Mouse (Mus musculus): Measurements from ENCODE around the gene C530008M17Rik.
"Not testable (repeated sequence)": the region's sequence is repeated elsewhere in the genome, so short reads cannot be mapped to it uniquely, and the experiment has no call there.

Gene C530008M17Rik

GRCm38 (mm10) chr5:76892608-76893007 lies 236.3 kb downstream of the C530008M17Rik start:
- DNase-seq (ENCODE audit: low read depth, low spot score): peak; percentile 75

GRCm38 (mm10) chr5:76893084-76893483 lies 236.8 kb downstream of the C530008M17Rik start:
- peak; percentile 77 for DNase-seq (ENCODE audit: low read depth, low spot score)

GRCm38 (mm10) chr5:76902131-76902530 lies 245.8 kb downstream of the C530008M17Rik start:
- DNase-seq (ENCODE audit: low read depth, low spot score): no peak

DNA sequence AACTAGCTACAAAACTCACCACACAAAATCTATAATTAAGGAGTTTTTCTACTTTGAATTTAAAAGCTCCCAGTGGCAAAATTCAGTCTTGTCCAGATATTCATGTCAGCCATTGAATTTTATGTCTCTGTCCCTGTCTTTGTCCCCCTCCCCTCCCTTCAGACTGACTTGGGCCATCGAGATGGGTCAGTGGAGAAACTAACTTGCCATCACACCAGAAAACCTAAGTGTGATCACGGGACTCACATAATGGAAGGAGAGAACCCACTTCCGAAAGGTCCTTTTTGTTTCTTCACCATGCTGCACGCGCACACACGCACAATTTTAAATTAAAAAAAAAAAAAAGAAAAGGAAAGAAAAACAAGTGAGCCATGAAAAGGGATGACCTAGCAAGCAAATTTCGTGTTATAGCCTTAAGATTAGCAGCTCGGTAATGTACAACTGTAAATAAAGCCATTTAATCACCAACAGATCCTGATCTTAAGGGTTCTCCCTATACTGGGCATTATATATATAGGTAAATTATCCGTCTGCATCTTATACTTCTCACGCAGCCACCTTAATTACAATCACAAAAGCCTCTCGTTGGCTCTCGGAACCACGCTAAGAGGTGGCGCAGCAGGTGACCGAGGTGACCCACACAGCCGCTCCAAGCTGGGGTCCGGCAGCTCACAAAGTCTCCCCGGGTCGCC lies 248.5 kb downstream of the C530008M17Rik start:
- DNase-seq (ENCODE audit: low read depth, low spot score): no peak

DNA sequence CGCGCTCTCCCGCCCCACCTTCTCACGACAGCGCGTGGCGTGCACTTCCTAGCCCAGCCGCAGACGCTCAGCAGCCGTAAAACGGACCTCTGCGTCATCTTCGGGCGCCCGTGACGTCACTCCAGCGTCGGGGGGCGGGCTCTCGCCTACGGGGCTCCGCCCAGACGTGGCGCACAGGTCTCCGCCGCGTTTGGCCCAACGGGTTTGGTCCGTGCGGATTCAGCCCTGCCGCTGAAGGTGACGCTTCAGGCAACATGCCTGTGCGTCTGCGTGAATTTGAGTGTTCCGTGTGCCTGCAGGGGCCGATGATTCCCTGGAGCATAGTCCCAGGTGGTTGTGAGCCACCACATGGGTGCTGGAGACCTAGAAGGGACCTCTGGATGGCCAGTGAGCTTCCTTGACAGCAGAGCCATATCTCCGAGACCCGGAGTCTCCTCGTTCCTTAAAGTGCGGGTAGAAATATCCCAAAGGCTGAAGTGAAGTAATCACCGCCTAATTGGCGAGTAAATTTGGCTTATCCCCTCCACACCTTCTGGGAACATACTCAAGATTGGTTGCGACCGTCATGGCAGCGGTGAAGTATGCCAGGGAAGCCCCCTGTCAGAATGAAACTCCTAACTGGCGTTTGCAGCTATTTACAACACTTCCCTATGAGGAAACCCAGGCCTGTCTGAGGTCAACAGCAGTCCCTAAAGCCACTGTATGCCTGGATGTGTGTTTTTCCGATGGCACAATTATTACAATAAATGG lies 249.3 kb downstream of the C530008M17Rik start, which contains the start of gene Aasdh:
Gene Aasdh, minus strand, starts transcription at position 110 of the 750 bp plus-strand sequence.
- peak; percentile 98 for DNase-seq (ENCODE audit: low read depth, low spot score)

GRCm38 (mm10) chr5:76906155-76906499 lies 249.8 kb downstream of the C530008M17Rik start:
- no peak for DNase-seq (ENCODE audit: low read depth, low spot score)

- DNase-seq (ENCODE audit: low read depth, low spot score): no peak
Measured at GRCm38 (mm10) chr5:76910807-76911206, 254.5 kb downstream of the C530008M17Rik start.

- DNase-seq (ENCODE audit: low read depth, low spot score): not testable (repeated sequence)
Measured at GRCm38 (mm10) chr5:76912522-76912921, 256.2 kb downstream of the C530008M17Rik start.

DNA sequence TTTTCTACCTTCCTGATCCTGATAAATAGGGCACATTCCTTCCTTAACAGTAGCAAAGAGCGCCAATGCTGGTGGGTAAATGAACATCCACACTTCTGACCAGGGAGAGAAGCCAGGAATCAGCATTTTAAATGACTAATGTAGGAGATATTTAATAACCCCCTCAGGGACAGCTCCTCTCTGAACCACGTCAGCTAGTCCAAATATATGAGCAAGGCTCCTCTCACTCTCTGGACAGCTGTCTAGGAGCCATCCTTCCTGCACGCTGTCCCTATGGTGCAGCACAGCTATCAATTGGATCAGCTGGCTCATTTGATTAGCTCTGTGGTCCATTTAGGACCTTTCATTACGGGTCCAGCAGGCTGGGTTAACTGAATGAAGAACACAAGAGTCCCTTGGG lies 266.5 kb downstream of the C530008M17Rik start:
- DNase-seq (ENCODE audit: low read depth, low spot score): no peak

All from A20 (cell line).